Mouse (Mus musculus) brain, embryonic 14.5 days (tissue): ENCODE measurements around the gene Duox2.

Experiments used
- CTCF ChIP-seq: fragments of 200-500 bp; IDR thresholded peaks from 2 replicates; pipeline ENCODE4 v1.5.1; 2012; ENCODE audit warnings: inconsistent platforms, mild to moderate bottlenecking, moderate library complexity, borderline replicate concordance; ENCODE audit not compliant: insufficient read depth, insufficient read length; ENCODE audit errors: extremely low read depth
- POLR2A ChIP-seq: fragments of 200-500 bp; IDR thresholded peaks from 2 replicates; pipeline ENCODE4 v1.6.1; 2012; ENCODE audit warnings: mild to moderate bottlenecking, inconsistent platforms, borderline replicate concordance; ENCODE audit not compliant: poor library complexity, insufficient read depth, insufficient read length, severe bottlenecking; ENCODE audit errors: extremely low read depth

GRCm38 (mm10) chr2:122304544-122304943 lies 6.3 kb upstream of the Duox2 start:
- TF ChIP-seq POLR2A (no peak), CTCF (no peak)
